Mouse (Mus musculus): ENCODE results near the gene 1810009A15Rik. TPM values are rescaled to one million over a fixed set of nuclear protein-coding genes. Genes with fewer than 3 reads are reported as not detected.

Gene 1810009A15Rik
- polyA plus RNA-seq (2012), result 63.6 and 93.2 TPM in 2 replicates

- no peak for TF ChIP-seq GATA1 (IDR thresholded peaks at IDR 0.05; ENCODE audit: low read length)
Measured at GRCm38 (mm10) chr19:8888511-8889385, at the start of gene 1810009A15Rik, which contains the start of gene Gm49416. Gene 1810009A15Rik, plus strand, starts transcription at chr19:8888853. Gene Gm49416, plus strand, starts transcription at chr19:8888926.

- no peak for TF ChIP-seq GATA1 (IDR thresholded peaks at IDR 0.05; ENCODE audit: low read length)
Measured at GRCm38 (mm10) chr19:8839103-8839907, 49.3 kb upstream of the 1810009A15Rik start, which contains the start of gene Gng3. Gene Gng3, minus strand, starts transcription at chr19:8839194.

- no peak for TF ChIP-seq GATA1 (IDR thresholded peaks at IDR 0.05; ENCODE audit: low read length)
Measured at GRCm38 (mm10) chr19:8839908-8840791, 48.5 kb upstream of the 1810009A15Rik start.

- no peak for TF ChIP-seq GATA1 (IDR thresholded peaks at IDR 0.05; ENCODE audit: low read length)
Measured at GRCm38 (mm10) chr19:8841012-8841411, 47.6 kb upstream of the 1810009A15Rik start.

- no peak for TF ChIP-seq GATA1 (IDR thresholded peaks at IDR 0.05; ENCODE audit: low read length)
Measured at GRCm38 (mm10) chr19:8842961-8843360, 45.7 kb upstream of the 1810009A15Rik start.

- no peak for TF ChIP-seq GATA1 (IDR thresholded peaks at IDR 0.05; ENCODE audit: low read length)
Measured at GRCm38 (mm10) chr19:8844371-8845129, 44.1 kb upstream of the 1810009A15Rik start.

GRCm38 (mm10) chr19:8848356-8848755, 40.3 kb upstream of the 1810009A15Rik start:
- no peak for TF ChIP-seq GATA1 (IDR thresholded peaks at IDR 0.05; ENCODE audit: low read length)

- TF ChIP-seq GATA1 (IDR thresholded peaks at IDR 0.05; ENCODE audit: low read length), result no peak
Measured at GRCm38 (mm10) chr19:8850402-8850901, 38.2 kb upstream of the 1810009A15Rik start, which contains the start of gene Lrrn4cl. Gene Lrrn4cl, plus strand, starts transcription at chr19:8850768.

GRCm38 (mm10) chr19:8851639-8852038, 37.0 kb upstream of the 1810009A15Rik start:
- TF ChIP-seq GATA1 (IDR thresholded peaks at IDR 0.05; ENCODE audit: low read length), result no peak

- TF ChIP-seq GATA1 (IDR thresholded peaks at IDR 0.05; ENCODE audit: low read length), result no peak
Measured at GRCm38 (mm10) chr19:8852236-8852928, 36.3 kb upstream of the 1810009A15Rik start.

- no peak for TF ChIP-seq GATA1 (IDR thresholded peaks at IDR 0.05; ENCODE audit: low read length)
Measured at GRCm38 (mm10) chr19:8853117-8853516, 35.5 kb upstream of the 1810009A15Rik start.

- TF ChIP-seq GATA1 (IDR thresholded peaks at IDR 0.05; ENCODE audit: low read length), result no peak
Measured at GRCm38 (mm10) chr19:8857689-8858088, 31.0 kb upstream of the 1810009A15Rik start.

- no peak for TF ChIP-seq GATA1 (IDR thresholded peaks at IDR 0.05; ENCODE audit: low read length)
Measured at GRCm38 (mm10) chr19:8859018-8859417, 29.6 kb upstream of the 1810009A15Rik start.

All from G1E-ER4 (cell line).